Mouse (Mus musculus) liver, postnatal 0 days (tissue): ENCODE measurements around the gene Bcat2. TPM values are rescaled to one million over a fixed set of nuclear protein-coding genes. Genes with fewer than 3 reads are reported as not detected.
A peak's percentile ranks its signal among the peaks of the same experiment; 100 is the strongest.

Experiments
- ATAC-seq: fragments of 200-750 bp; cut with Nextera tagmentation; 2 replicates; pipeline ENCODE4 v1.8.0; 2017; ENCODE audit warnings: mild to moderate bottlenecking, moderate library complexity
- DNase-seq: peaks from one replicate; pipeline ENCODE4 v3.0.0-alpha.2; 2016
- H3K27ac ChIP-seq: fragments of 300-500 bp; sonication (generic); 2 replicates; pipeline ENCODE4 v1.5.1; 2014; ENCODE audit warnings: antibody characterized with exemption, moderate library complexity, mild to moderate bottlenecking, low read depth
- H3K27me3 ChIP-seq: fragments of 300-500 bp; sonication (generic); 2 replicates; pipeline ENCODE4 v1.6.1; 2014; ENCODE audit warnings: low read length, control low read depth, mixed read lengths; ENCODE audit not compliant: insufficient read depth
- H3K36me3 ChIP-seq: fragments of 300-500 bp; sonication (generic); replicated peaks from 2 replicates; pipeline ENCODE4 v1.6.1; 2014; ENCODE audit warnings: mild to moderate bottlenecking, control low read depth, low read length, moderate library complexity, mixed read lengths; ENCODE audit not compliant: insufficient read depth
- H3K4me1 ChIP-seq: fragments of 300-500 bp; sonication (generic); 2 replicates; pipeline ENCODE4 v1.6.1; 2014; ENCODE audit warnings: antibody characterized with exemption, mild to moderate bottlenecking, control low read depth; ENCODE audit not compliant: insufficient read depth
- H3K4me2 ChIP-seq: fragments of 300-500 bp; sonication (generic); 2 replicates; pipeline ENCODE4 v1.6.1; 2014; ENCODE audit warnings: low read depth, mild to moderate bottlenecking, low read length, moderate library complexity, mixed read lengths
- H3K4me3 ChIP-seq: fragments of 300-500 bp; sonication (generic); 2 replicates; pipeline ENCODE4 v1.5.1; 2014; ENCODE audit warnings: low read depth, low read length
- H3K9ac ChIP-seq: fragments of 300-500 bp; sonication (generic); replicated peaks from 2 replicates; pipeline ENCODE4 v1.6.1; 2014; ENCODE audit warnings: mild to moderate bottlenecking, moderate library complexity
- H3K9me3 ChIP-seq: fragments of 300-500 bp; sonication (generic); 2 replicates; pipeline ENCODE4 v1.6.1; 2016; ENCODE audit warnings: mild to moderate bottlenecking, control low read depth, low read length, mixed read lengths
- CTCF ChIP-seq: sonication (generic); IDR thresholded peaks from 2 replicates; pipeline ENCODE4 v1.5.1; 2016; ENCODE audit warnings: antibody characterized with exemption, low read depth
- EP300 ChIP-seq: IDR thresholded peaks from 2 replicates; pipeline ENCODE4 v1.6.1; 2016; ENCODE audit warnings: antibody characterized with exemption, low read depth, mild to moderate bottlenecking
- WGBS: fragments of 180-500 bp; shearing (Covaris S2); extraction: QIAGEN DNeasy Blood & Tissue Kit; methylation state at CpG from one replicate; pipeline ENCODE4 v1.1.7; 2014; ENCODE audit not compliant: insufficient replicate concordance; 5-methylcytosine and 5-hydroxymethylcytosine counted together
- polyA plus RNA-seq: library from polyadenylated mRNA; unstranded; fragments of >200 nt; fragmentation: Nextera tagmentation; extraction: Ambion mirVana; gene quantifications from 2 replicates; pipeline ENCODE4 v1.2.1, GENCODE M21; 2015

Bcat2 gene
- polyA plus RNA-seq, result 32.3 and 38.9 TPM in 2 replicates

GRCm38 (mm10) chr7:45570103-45570741, at the start of gene Bcat2:
TSS of gene Bcat2 (plus strand) at chr7:45570153.
- Histone ChIP-seq H3K4me2 (peak within 1 kb of the TSS; percentile 75), H3K4me1 (peaks cover 54% of the 10 kb centered on the region), H3K36me3 (no peaks in the 10 kb centered on the region; the same call in 1 of the 2 replicates), H3K27me3 (no peaks in the 10 kb centered on the region), H3K9ac (peak within 1 kb of the TSS; percentile 67), H3K4me3 (peak within 1 kb of the TSS; percentile 60), H3K27ac (peak within 1 kb of the TSS; percentile 95), H3K9me3 (no peaks in the 10 kb centered on the region)
- TF ChIP-seq EP300 (no peak), CTCF (no peak)
- WGBS, result 6% methylated on average over 40 of the region's 42 CpGs
- DNase-seq (peak; percentile 88), ATAC-seq (peak; percentile 8)

GRCm38 (mm10) chr7:45520605-45521004, 49.3 kb upstream of the Bcat2 start:
- no peak overlapping the region for H3K4me2 ChIP-seq
- DNase-seq (no peak), ATAC-seq (no peak)
- peaks cover 23% of the 10 kb centered on the region for H3K36me3 ChIP-seq
- H3K4me3 ChIP-seq, result no peak overlapping the region
- no peaks in the 10 kb centered on the region for H3K9me3 ChIP-seq
- no peak overlapping the region for H3K27ac ChIP-seq
- TF ChIP-seq CTCF, result 0 out of 2 replicates have a peak, but pooled peaks have one; percentile 1
- TF ChIP-seq EP300, result no peak
- peaks cover 31% of the 10 kb centered on the region for H3K4me1 ChIP-seq
- 87% methylated on average over 7 of the region's 7 CpGs for WGBS
- H3K9ac ChIP-seq, result no peak overlapping the region
- H3K27me3 ChIP-seq, result no peaks in the 10 kb centered on the region

- Histone ChIP-seq H3K36me3 (peaks cover 23% of the 10 kb centered on the region), H3K4me3 (peak overlapping the region; percentile 86), H3K4me2 (peak overlapping the region; percentile 82), H3K27me3 (no peaks in the 10 kb centered on the region), H3K4me1 (peaks cover 27% of the 10 kb centered on the region), H3K9me3 (no peaks in the 10 kb centered on the region), H3K27ac (peak overlapping the region; percentile 76), H3K9ac (peak overlapping the region; percentile 66)
- DNase-seq (peak; percentile 84), ATAC-seq (no peak)
- TF ChIP-seq CTCF (peak; percentile 44), EP300 (no peak; the same call in 1 of the 2 replicates)
- WGBS, result under 1% methylated on average over 28 of the region's 28 CpGs
Measured at GRCm38 (mm10) chr7:45521728-45522184, 48.2 kb upstream of the Bcat2 start.

- H3K9ac ChIP-seq, result peak overlapping the region; percentile 66
- H3K36me3 ChIP-seq, result peaks cover 23% of the 10 kb centered on the region
- 54% methylated on average over 16 of the region's 16 CpGs for WGBS
- no peak for ATAC-seq
- no peak for DNase-seq
- no peaks in the 10 kb centered on the region for H3K9me3 ChIP-seq
- no peaks in the 10 kb centered on the region for H3K27me3 ChIP-seq
- TF ChIP-seq EP300 (no peak), CTCF (no peak)
- peak overlapping the region; percentile 82 for H3K4me2 ChIP-seq
- peaks cover 27% of the 10 kb centered on the region for H3K4me1 ChIP-seq
- H3K4me3 ChIP-seq, result peak overlapping the region; percentile 86
- peak overlapping the region; percentile 68; the same call in 1 of the 2 replicates for H3K27ac ChIP-seq
Measured at GRCm38 (mm10) chr7:45522194-45522752, 47.7 kb upstream of the Bcat2 start.

- DNase-seq, result no peak
- peak overlapping the region; percentile 82 for H3K4me2 ChIP-seq
- 68% methylated on average over 18 of the region's 18 CpGs for WGBS
- no peaks in the 10 kb centered on the region for H3K27me3 ChIP-seq
- peaks cover 27% of the 10 kb centered on the region for H3K4me1 ChIP-seq
- peak overlapping the region; percentile 68 for H3K27ac ChIP-seq
- TF ChIP-seq EP300 (no peak), CTCF (no peak)
- H3K4me3 ChIP-seq, result peak overlapping the region; percentile 86
- H3K9ac ChIP-seq, result peak overlapping the region; percentile 66
- H3K9me3 ChIP-seq, result no peaks in the 10 kb centered on the region
- ATAC-seq, result no peak
- H3K36me3 ChIP-seq, result peaks cover 23% of the 10 kb centered on the region
Measured at GRCm38 (mm10) chr7:45522957-45523676, 46.8 kb upstream of the Bcat2 start.

GRCm38 (mm10) chr7:45523678-45524170, 46.2 kb upstream of the Bcat2 start:
- peaks cover 23% of the 10 kb centered on the region for H3K36me3 ChIP-seq
- TF ChIP-seq EP300 (no peak), CTCF (no peak)
- peaks cover 27% of the 10 kb centered on the region for H3K4me1 ChIP-seq
- H3K4me3 ChIP-seq, result peak overlapping the region; percentile 86
- no peaks in the 10 kb centered on the region for H3K9me3 ChIP-seq
- peak overlapping the region; percentile 66 for H3K9ac ChIP-seq
- no peak for ATAC-seq
- H3K27ac ChIP-seq, result peak overlapping the region; percentile 68
- peak overlapping the region; percentile 82 for H3K4me2 ChIP-seq
- H3K27me3 ChIP-seq, result no peaks in the 10 kb centered on the region
- 70% methylated on average over 12 of the region's 13 CpGs for WGBS
- DNase-seq, result no peak
